Mouse (Mus musculus) thymus, adult 2 months (tissue): ENCODE measurements around the gene Eya2.

ENCODE experiments used
- CTCF ChIP-seq: fragments of 200-500 bp; IDR thresholded peaks from 2 replicates; pipeline ENCODE4 v1.5.1; 2012; ENCODE audit warnings: mild to moderate bottlenecking, control low read depth, low read length, moderate library complexity, borderline replicate concordance; ENCODE audit not compliant: control insufficient read depth, poor library complexity, insufficient read depth; ENCODE audit errors: extremely low read depth
- POLR2A ChIP-seq: fragments of 200-500 bp; IDR thresholded peaks from 2 replicates; pipeline ENCODE4 v1.6.1; 2012; ENCODE audit warnings: mild to moderate bottlenecking, low read length, control low read depth, moderate library complexity; ENCODE audit not compliant: control insufficient read depth, poor library complexity, insufficient read depth; ENCODE audit errors: extremely low read depth

- TF ChIP-seq CTCF = no peak
- TF ChIP-seq POLR2A = no peak
Observed at GRCm38 (mm10) chr2:165791026-165791425, 196.2 kb downstream of the Eya2 start.
